Mouse (Mus musculus) G1E (cell line): ENCODE measurements around the gene Rhbg.

Experiments used
- CTCF ChIP-seq: IDR thresholded peaks from 2 replicates; pipeline ENCODE4 v1.5.1; 2012; ENCODE audit warnings: low read depth, low read length, inconsistent platforms, mixed read lengths
- GATA1 ChIP-seq: IDR thresholded peaks from 2 replicates; pipeline ENCODE4 v1.6.1; 2012; ENCODE audit warnings: borderline replicate concordance, low read length, inconsistent platforms, mixed read lengths
- GATA2 ChIP-seq: IDR thresholded peaks from 2 replicates; pipeline ENCODE4 v1.6.1; 2012; ENCODE audit warnings: low read depth, low read length, inconsistent platforms, borderline replicate concordance
- POLR2AphosphoS5 ChIP-seq: IDR thresholded peaks from 2 replicates; pipeline ENCODE4 v1.6.1; 2012; ENCODE audit warnings: low read depth, low read length, inconsistent platforms; ENCODE audit not compliant: insufficient replicate concordance
- TAL1 ChIP-seq: conservative IDR thresholded peaks from 2 replicates; pipeline ENCODE4 v1.6.1; 2012; ENCODE audit warnings: low read depth, low read length, inconsistent platforms, mixed read lengths

- TF ChIP-seq TAL1 (no peak), CTCF (no peak), GATA1 (no peak), POLR2AphosphoS5 (no peak), GATA2 (no peak)
These were observed 55.9 kb downstream of the Rhbg start for GRCm38 (mm10) chr3:88198505-88199020.
